ENCODE assay signal across 8 mouse cellular contexts in genomic region chr17:66076934-66077333, GRCm38 (mm10). TPM values are rescaled to one million over a fixed set of nuclear protein-coding genes. Genes with fewer than 3 reads are reported as not detected.
DNase-seq lines count a peak whose midpoint lies in the region; ATAC-seq and TF ChIP-seq lines count a peak whose summit lies in the region.

Ankrd12 (minus strand) TSS chr17:66077089.

- TF ChIP-seq RAD21 in MEL (IDR thresholded peaks at IDR 0.05; ENCODE audit: low read depth, low read length), result no peak

- peak within 1 kb of the TSS; percentile 84 for H3K4me2 ChIP-seq in forebrain, embryonic 16.5 days (ENCODE audit: low read length)
- peak within 1 kb of the TSS; percentile 84 for H3K4me2 ChIP-seq in neural tube, embryonic 15.5 days

- H3K36me3 ChIP-seq in MEL (ENCODE audit: control insufficient read depth in 1 of 2, insufficient read depth in 2 of 2, low read length in 2 of 2), result peaks cover 18 to 47% of the 10 kb centered on the region in 2 experiments
- peaks cover 11% of the 10 kb centered on the region for H3K36me3 ChIP-seq in forebrain, embryonic 16.5 days (ENCODE audit: control insufficient read depth, insufficient read depth)
- H3K36me3 ChIP-seq in neural tube, embryonic 15.5 days, result peaks cover 20% of the 10 kb centered on the region

- H3K79me2 ChIP-seq in MEL (ENCODE audit: control insufficient read depth, insufficient read depth, low read length, poor library complexity), result peaks cover 35% of the 10 kb centered on the region

- 1% methylated on average over 53 of the region's 53 CpGs for WGBS in forebrain, embryonic 16.5 days
- WGBS in lung, adult 2 months, result 1% methylated on average over 53 of the region's 53 CpGs
- 2% methylated on average over 53 of the region's 53 CpGs for WGBS in neural tube, embryonic 15.5 days

- no peak for TF ChIP-seq CTCF in MEL (IDR thresholded peaks at IDR 0.05 in 2 of 3, conservative IDR thresholded peaks at IDR 0.05 in 1 of 3; ENCODE audit: control insufficient read depth in 1 of 3, insufficient read depth in 1 of 3, low read depth in 2 of 3, low read length in 3 of 3, poor library complexity in 1 of 3, severe bottlenecking in 1 of 3)
- no peak for TF ChIP-seq CTCF in layer of hippocampus, adult 2 months (conservative IDR thresholded peaks at IDR 0.05)
- TF ChIP-seq CTCF in lung, adult 2 months (IDR thresholded peaks at IDR 0.05; ENCODE audit: insufficient read depth, low read length), result no peak

- DNase-seq in MEL (ENCODE audit: low read depth, low spot score), result peak; percentile 96
- DNase-seq in cerebellum, adult 18-20 months, result peak; percentile 97
- DNase-seq in heart, postnatal 36 days, result peak; percentile 96 to 98
- peak; percentile 94 to 96 for DNase-seq in layer of hippocampus, adult 2 months (ENCODE audit: low spot score in 2 of 2)
- DNase-seq in lung, adult 2 months, result peak; percentile 97
- peak; percentile 96 for DNase-seq in testis, postnatal 10 days (ENCODE audit: low spot score)

- TF ChIP-seq POLR2A in MEL (IDR thresholded peaks at IDR 0.05; ENCODE audit: control insufficient read depth in 1 of 2, insufficient read depth in 1 of 2, low read depth in 1 of 2, low read length in 2 of 2, poor library complexity in 1 of 2), result peak; percentile 72 to 91
- TF ChIP-seq POLR2A in lung, adult 2 months (IDR thresholded peaks at IDR 0.05; ENCODE audit: borderline replicate concordance, extremely low read depth, low read depth, low read length), result peak; percentile 48; the same call in 1 of the 2 replicates

- peak within 1 kb of the TSS; percentile 86 for H3K9ac ChIP-seq in MEL (ENCODE audit: control insufficient read depth, low read depth, low read length, poor library complexity, severe bottlenecking)
- peak within 1 kb of the TSS; percentile 92 for H3K9ac ChIP-seq in forebrain, embryonic 16.5 days (replicated peaks; ENCODE audit: low read depth, low read length)
- H3K9ac ChIP-seq in neural tube, embryonic 15.5 days (replicated peaks), result peak within 1 kb of the TSS; percentile 81

- H3K4me1 ChIP-seq in MEL (ENCODE audit: control insufficient read depth in 1 of 2, insufficient read depth in 2 of 2, low read length in 2 of 2), result peaks cover 9 to 19% of the 10 kb centered on the region in 2 experiments
- peaks cover 15% of the 10 kb centered on the region for H3K4me1 ChIP-seq in forebrain, embryonic 16.5 days (replicated peaks; ENCODE audit: control insufficient read depth, insufficient read depth, low read length)
- no peaks in the 10 kb centered on the region for H3K4me1 ChIP-seq in lung, adult 2 months (ENCODE audit: control insufficient read depth, insufficient read depth, low read length)
- peaks cover 34% of the 10 kb centered on the region for H3K4me1 ChIP-seq in neural tube, embryonic 15.5 days

- no peaks in the 10 kb centered on the region for H3K27me3 ChIP-seq in MEL (ENCODE audit: control insufficient read depth in 1 of 2, insufficient read depth in 2 of 2, low read length in 2 of 2)
- H3K27me3 ChIP-seq in forebrain, embryonic 16.5 days (replicated peaks; ENCODE audit: control insufficient read depth, insufficient read depth, low read length), result no peaks in the 10 kb centered on the region
- H3K27me3 ChIP-seq in neural tube, embryonic 15.5 days (replicated peaks), result no peaks in the 10 kb centered on the region

- H3K27ac ChIP-seq in MEL (ENCODE audit: control insufficient read depth, low read depth, low read length), result peak within 1 kb of the TSS; percentile 75
- peak within 1 kb of the TSS; percentile 95 for H3K27ac ChIP-seq in forebrain, embryonic 16.5 days (ENCODE audit: low read length)
- H3K27ac ChIP-seq in layer of hippocampus, adult 2 months, result peak within 1 kb of the TSS; percentile 92
- H3K27ac ChIP-seq in neural tube, embryonic 15.5 days (replicated peaks), result peak within 1 kb of the TSS; percentile 96

- no peak; a peak in 1 of 4 replicates for TF ChIP-seq EP300 in MEL (IDR thresholded peaks at IDR 0.05; ENCODE audit: low read depth in 1 of 2, low read length in 2 of 2)

- H3K4me3 ChIP-seq in MEL (ENCODE audit: control insufficient read depth in 1 of 2, insufficient read depth in 1 of 2, low read depth in 2 of 2, low read length in 2 of 2), result peak within 1 kb of the TSS; percentile 95 to 98
- H3K4me3 ChIP-seq in forebrain, embryonic 16.5 days (replicated peaks; ENCODE audit: low read length), result peak within 1 kb of the TSS; percentile 91
- peak within 1 kb of the TSS; percentile 91 for H3K4me3 ChIP-seq in layer of hippocampus, adult 2 months
- peak within 1 kb of the TSS; percentile 67 for H3K4me3 ChIP-seq in lung, adult 2 months (replicated peaks; ENCODE audit: extremely low read depth, low read depth, low read length)
- peak within 1 kb of the TSS; percentile 99 for H3K4me3 ChIP-seq in neural tube, embryonic 15.5 days (replicated peaks)

- H3K9me3 ChIP-seq in MEL (replicated peaks; ENCODE audit: insufficient read depth, low read length), result no peaks in the 10 kb centered on the region
- no peaks in the 10 kb centered on the region for H3K9me3 ChIP-seq in forebrain, embryonic 16.5 days (ENCODE audit: control insufficient read depth, low read length)
- H3K9me3 ChIP-seq in neural tube, embryonic 15.5 days (replicated peaks), result no peaks in the 10 kb centered on the region

- intact Hi-C loops in heart, postnatal 36 days (cut with DNase I), result loop anchor here (1.0 kb wide), 1 partner anchor 23 kb away; no protein-coding TSS in a partner anchor

- peak; percentile 97 for ATAC-seq in forebrain, embryonic 16.5 days
- peak; percentile 98 for ATAC-seq in neural tube, embryonic 15.5 days (ENCODE audit: low FRiP score)

TF ChIP-seq in MEL, 35 proteins besides CTCF, POLR2A, EP300 and RAD21:
- no peak for TF ChIP-seq ZNF384 (IDR thresholded peaks at IDR 0.05; ENCODE audit: low read depth, low read length)
- TF ChIP-seq ETS1 (IDR thresholded peaks at IDR 0.05; ENCODE audit: low read depth, low read length), result peak; percentile 59; the same call in 1 of the 2 replicates
- peak; percentile 99 for TF ChIP-seq MAX (IDR thresholded peaks at IDR 0.05; ENCODE audit: low read length)
- peak; percentile 98 for TF ChIP-seq BHLHE40 (IDR thresholded peaks at IDR 0.05; ENCODE audit: borderline replicate concordance, low read depth, low read length)
- peak; percentile 92 to 99 for TF ChIP-seq USF2 (IDR thresholded peaks at IDR 0.05; ENCODE audit: borderline replicate concordance in 1 of 2, insufficient read depth in 1 of 2, low read depth in 1 of 2, low read length in 2 of 2)
- no peak for TF ChIP-seq E2F4 (IDR thresholded peaks at IDR 0.05; ENCODE audit: borderline replicate concordance, low read depth, low read length)
- TF ChIP-seq USF1 (IDR thresholded peaks at IDR 0.05; ENCODE audit: low read depth, low read length), result peak; percentile 98
- TF ChIP-seq ELF1 (IDR thresholded peaks at IDR 0.05; ENCODE audit: low read depth, low read length), result no peak; the same call in 1 of the 2 replicates
- peak; percentile 88; the same call in 1 of the 2 replicates for TF ChIP-seq MXI1 (IDR thresholded peaks at IDR 0.05; ENCODE audit: low read depth, low read length)
- TF ChIP-seq RCOR1 (IDR thresholded peaks at IDR 0.05; ENCODE audit: low read depth, low read length), result no peak
- TF ChIP-seq NRF1 (IDR thresholded peaks at IDR 0.05; ENCODE audit: insufficient read depth, low read depth, low read length, poor library complexity, severe bottlenecking), result no peak
- TF ChIP-seq NELFE (IDR thresholded peaks at IDR 0.05; ENCODE audit: low read depth, low read length), result peak; percentile 72
- TF ChIP-seq MYB (IDR thresholded peaks at IDR 0.05; ENCODE audit: low read depth, low read length), result 0 out of 2 replicates have a peak, but pooled peaks have one; percentile 23
- TF ChIP-seq HCFC1 (IDR thresholded peaks at IDR 0.05; ENCODE audit: low read depth, low read length), result peak; percentile 74
- TF ChIP-seq POLR2AphosphoS2 (IDR thresholded peaks at IDR 0.05; ENCODE audit: low read length), result peak; percentile 53; the same call in 1 of the 2 replicates
- TF ChIP-seq ZC3H11A (IDR thresholded peaks at IDR 0.05; ENCODE audit: low read depth, low read length), result no peak
- peak; percentile 68 for TF ChIP-seq SIN3A (IDR thresholded peaks at IDR 0.05; ENCODE audit: low read length)
- peak; percentile 85; the same call in 1 of the 2 replicates for TF ChIP-seq MAZ (IDR thresholded peaks at IDR 0.05; ENCODE audit: low read depth, low read length)
- peak; percentile 70; the same call in 1 of the 2 replicates for TF ChIP-seq ZMIZ1 (IDR thresholded peaks at IDR 0.05; ENCODE audit: low read depth, low read length)
- peak; percentile 58 for TF ChIP-seq TCF12 (IDR thresholded peaks at IDR 0.05; ENCODE audit: low read depth, low read length)

RNA-seq across cellular contexts. Expression of gene Ankrd12, which starts in this region (rescaled TPM):
- 9.6 and 10.0 TPM in 2 replicates for total RNA-seq in MEL (2012; rRNA removed)
- 10 to 100 TPM in 1 of 2 experiments, not detected in 1; 13.3 TPM for polyA plus RNA-seq in MEL (2012; ENCODE audit: insufficient read depth in 1 of 2, insufficient read length in 2 of 2, low read depth in 1 of 2, low replicate concordance in 2 of 2, missing spikeins in 1 of 2)
- polyA plus RNA-seq in forebrain, embryonic 16.5 days (2015; fragmentation: Nextera tagmentation; extraction: Ambion mirVana), result 142 TPM in 2 replicates
- 10 to 100 TPM; 23.4 to 27.9 TPM for total RNA-seq in heart, postnatal 36 days (2021)
- 100 to 1,000 TPM; 229 to 237 TPM for total RNA-seq in layer of hippocampus, adult 2 months (2021)
- polyA plus RNA-seq in lung, adult 2 months (2012; rRNA removed), result 5.3 and 5.4 TPM in 2 replicates
- 145 and 169 TPM in 2 replicates for polyA plus RNA-seq in neural tube, embryonic 15.5 days (2015; fragmentation: Nextera tagmentation; extraction: Ambion mirVana)

Comparison
In these comparisons a context has a peak if more than half of its experiments do, and no peak if none do; other contexts are left out.
1. Peak in every context shown above with its lines: DNase-seq, ATAC-seq, H3K4me3 ChIP-seq and H3K27ac ChIP-seq.
2. RNA of gene Ankrd12 (total RNA-seq): 229 to 237 TPM in layer of hippocampus, adult 2 months; 23.4 to 27.9 TPM in heart, postnatal 36 days and 9.6 to 10.0 TPM in MEL; every median in the first group is over 4 times any median in the second.
3. RNA of gene Ankrd12 (polyA plus RNA-seq): 145 to 169 TPM in neural tube, embryonic 15.5 days and 142 TPM in forebrain, embryonic 16.5 days; 13.3 TPM in MEL and 5.3 to 5.4 TPM in lung, adult 2 months; every median in the first group is over 10 times any median in the second.